Mouse (Mus musculus) bone marrow, adult 2 months (tissue): ENCODE data around the gene Aes.
A peak's percentile ranks its signal among the peaks of the same experiment; 100 is the strongest.

Experiments
- CTCF ChIP-seq: fragments of 200-500 bp; IDR thresholded peaks from 2 replicates; pipeline ENCODE4 v1.5.1; 2011; ENCODE audit warnings: low read length, control low read depth; ENCODE audit not compliant: control insufficient read depth, insufficient read depth
- POLR2A ChIP-seq: fragments of 200-500 bp; IDR thresholded peaks from 2 replicates; pipeline ENCODE4 v1.6.1; 2011; ENCODE audit warnings: low read depth, mild to moderate bottlenecking, control low read depth, low read length, borderline replicate concordance; ENCODE audit not compliant: control insufficient read depth

DNA sequence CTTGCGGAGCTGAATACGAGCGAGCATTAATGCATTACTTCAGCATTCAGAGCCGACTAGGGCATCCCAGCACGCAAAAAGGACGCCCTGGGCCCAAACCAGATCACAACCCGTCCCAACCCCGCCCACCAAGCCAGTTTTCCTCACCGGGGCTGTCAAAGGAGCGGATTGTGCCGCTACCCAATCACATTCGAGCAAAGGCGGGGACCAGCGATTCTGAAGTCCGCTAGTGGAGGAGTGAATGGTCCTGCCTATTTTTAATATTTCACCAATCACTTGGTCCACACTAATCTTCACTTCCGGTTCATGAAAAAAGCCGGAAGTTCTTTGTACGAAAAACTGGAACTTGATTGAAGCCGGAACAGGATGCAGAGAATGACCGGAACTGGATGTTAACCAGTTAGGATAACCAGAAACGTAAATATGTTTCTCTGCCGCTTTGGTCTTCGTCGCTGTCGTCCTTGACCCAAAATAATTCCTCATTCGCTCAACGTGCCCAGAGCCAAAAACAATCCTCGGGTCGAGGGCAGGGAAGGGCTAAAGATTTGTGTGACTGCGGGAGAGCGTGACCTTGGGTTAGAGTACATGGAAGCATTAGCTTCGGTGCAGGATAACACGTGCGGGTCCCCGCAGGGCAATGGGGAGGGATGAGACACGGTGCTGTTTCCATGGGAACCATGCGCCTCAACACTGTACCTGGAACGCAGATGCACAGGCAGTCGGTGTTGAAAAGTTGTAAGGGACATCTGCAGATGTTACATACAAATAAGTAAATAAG is 46.9 kb downstream of the Aes start, which contains the start of gene BC025920:
- TF ChIP-seq POLR2A (peak; percentile 59), CTCF (no peak)
